Mouse (Mus musculus) gastrocnemius, postnatal 36 days (tissue): ENCODE data around the gene Gabrg3. TPM values are rescaled to one million over a fixed set of nuclear protein-coding genes. Genes with fewer than 3 reads are reported as not detected.

Experiments used
- DNase-seq, 2 experiments: peaks; one replicate each; pipeline ENCODE4 v3.0.0; 2022
- intact Hi-C: fragments of 180-260 bp; cut with DNase I; formaldehyde crosslinking; loops from one replicate; pipeline ENCODE4 v1.15.1; 2025
- total RNA-seq, 2 experiments: library from RNA; stranded (reverse); gene quantifications; 2 replicates each; pipeline ENCODE4 v1.2.3; 2021

Gene Gabrg3
- total RNA-seq, 2 experiments from 2014 or later = not detected

- DNase-seq = no peak
- intact Hi-C loops = no loop called here
Measured at GRCm38 (mm10) chr7:56768216-56768615, 618.8 kb downstream of the Gabrg3 start.

GRCm38 (mm10) chr7:56767796-56768195 lies 619.2 kb downstream of the Gabrg3 start:
- intact Hi-C loops = no loop called here

DNA sequence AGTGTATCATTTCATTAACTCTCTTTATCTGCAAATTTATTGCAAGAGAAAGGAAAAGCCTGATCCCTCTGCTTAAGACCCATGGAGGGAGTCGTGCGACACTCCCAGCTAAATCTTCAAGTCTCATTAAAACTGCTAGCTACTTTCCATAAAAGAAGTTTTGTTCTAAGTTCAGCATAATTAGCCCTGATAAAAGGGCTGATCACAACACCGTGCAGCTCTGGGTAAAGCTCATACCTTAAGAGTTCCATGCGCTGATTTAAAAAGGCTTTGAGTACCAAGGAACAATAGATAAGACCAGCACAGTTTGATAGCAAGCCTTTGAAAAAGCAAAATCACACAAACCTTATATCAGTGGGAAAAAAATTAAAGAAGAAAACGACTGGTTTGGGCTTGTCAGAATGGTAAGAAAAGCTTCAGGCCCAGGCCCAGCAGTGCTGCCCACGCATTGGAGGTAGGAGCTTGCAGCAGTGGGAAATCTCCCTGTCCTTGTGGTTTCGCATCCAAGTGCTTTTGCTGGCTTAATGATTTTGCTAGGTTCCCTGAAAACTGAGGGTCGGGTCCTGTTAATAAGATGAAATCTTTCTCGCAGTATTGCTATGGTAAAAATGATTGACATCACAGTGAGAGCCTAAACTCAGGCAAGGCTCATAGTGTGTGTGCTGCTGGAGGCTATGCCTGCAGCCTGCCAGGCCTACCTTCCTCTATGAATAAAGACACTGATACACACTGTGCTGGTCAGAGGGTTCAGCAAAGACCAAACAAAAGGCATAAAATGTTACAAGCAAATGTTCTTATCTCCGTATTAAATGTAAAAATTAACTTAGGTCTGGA lies 621.2 kb downstream of the Gabrg3 start:
- intact Hi-C loops = no loop called here
- no peak for DNase-seq

More at GRCm38 (mm10) chr7:56767796-56768195, 619.2 kb downstream of the Gabrg3 start:
- DNase-seq = no peak

GRCm38 (mm10) chr7:56729225-56729624 lies 657.8 kb downstream of the Gabrg3 start:
- no peak for DNase-seq
- intact Hi-C loops = no loop called here

Other genes starting within 250 kb of the Gabrg3 start
- not detected for gene Gabrb3, start 32.5 kb upstream of the Gabrg3 start, total RNA-seq
- gene Gabra5, start 122.9 kb upstream of the Gabrg3 start, total RNA-seq = not detected